Mouse (Mus musculus): Measurements from ENCODE around the gene Teddm3. TPM values are rescaled to one million over a fixed set of nuclear protein-coding genes. Genes with fewer than 3 reads are reported as not detected.

The Teddm3 gene
- polyA plus RNA-seq (2012; ENCODE audit: low replicate concordance): not detected in 2 replicates

DNA sequence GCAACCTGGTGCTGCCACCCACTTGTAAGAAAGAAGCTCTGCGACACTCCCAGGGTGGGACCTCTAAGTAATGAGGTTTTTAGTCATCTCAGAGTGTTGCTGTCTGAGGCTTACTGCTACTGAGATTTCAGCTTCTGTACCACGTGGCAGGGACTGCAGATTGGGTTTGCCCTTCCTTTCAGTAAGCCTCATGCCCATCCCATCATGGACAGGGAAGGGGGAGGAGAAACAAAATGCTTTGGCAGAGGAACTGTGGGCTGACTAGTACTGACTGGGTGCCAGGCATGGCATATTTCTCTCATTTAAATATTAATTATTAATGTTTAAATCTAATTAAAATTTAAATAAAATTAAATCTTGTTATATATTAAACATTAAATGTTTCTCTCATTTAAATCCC is at the start of gene Teddm3:
Gene Teddm3 (minus strand): TSS at position 101 of the 400 bp plus-strand sequence.

Other genes with a start within 250 kb of the Teddm3 start
- gene Ephb3, start 50.8 kb upstream of the Teddm3 start, polyA plus RNA-seq (2012; ENCODE audit: low replicate concordance): 0.16 TPM in 2 replicates

Measured in hematopoietic multipotent progenitor cell, adult 10-12 weeks (in vitro differentiated cells).